Mouse (Mus musculus): ENCODE measurements around the gene Uchl5. TPM values are rescaled to one million over a fixed set of nuclear protein-coding genes. Genes with fewer than 3 reads are reported as not detected.

Gene Uchl5
- total RNA-seq, 2 experiments from 2014 or later, result 42.4 to 64.1 TPM

- ATAC-seq (replicated peaks; ENCODE audit: low FRiP score, poor library complexity, severe bottlenecking), result peak; percentile 70
Measured at GRCm38 (mm10) chr1:143777558-143778218, 616 bp downstream of the Uchl5 start.

- peak; percentile 86 for ATAC-seq (replicated peaks; ENCODE audit: low FRiP score, poor library complexity, severe bottlenecking)
Measured at GRCm38 (mm10) chr1:143788584-143789227, 11.6 kb downstream of the Uchl5 start.

GRCm38 (mm10) chr1:143803537-143803936, 26.5 kb downstream of the Uchl5 start:
- peak; percentile 80 for ATAC-seq (replicated peaks; ENCODE audit: low FRiP score, poor library complexity, severe bottlenecking)

- ATAC-seq (replicated peaks; ENCODE audit: low FRiP score, poor library complexity, severe bottlenecking), result no peak
Measured at GRCm38 (mm10) chr1:143809062-143809461, 32.0 kb downstream of the Uchl5 start.

GRCm38 (mm10) chr1:143813676-143814360, 36.7 kb downstream of the Uchl5 start:
- ATAC-seq (replicated peaks; ENCODE audit: low FRiP score, poor library complexity, severe bottlenecking), result peak; percentile 89

GRCm38 (mm10) chr1:143820096-143820877, 43.2 kb downstream of the Uchl5 start:
- ATAC-seq (replicated peaks; ENCODE audit: low FRiP score, poor library complexity, severe bottlenecking), result no peak

GRCm38 (mm10) chr1:143822677-143823076, 45.6 kb downstream of the Uchl5 start:
- no peak for ATAC-seq (replicated peaks; ENCODE audit: low FRiP score, poor library complexity, severe bottlenecking)

GRCm38 (mm10) chr1:143830713-143831112, 53.6 kb downstream of the Uchl5 start:
- ATAC-seq (replicated peaks; ENCODE audit: low FRiP score, poor library complexity, severe bottlenecking), result no peak

GRCm38 (mm10) chr1:143836363-143837182, 59.5 kb downstream of the Uchl5 start:
- ATAC-seq (replicated peaks; ENCODE audit: low FRiP score, poor library complexity, severe bottlenecking), result no peak

- ATAC-seq (replicated peaks; ENCODE audit: low FRiP score, poor library complexity, severe bottlenecking), result no peak
Measured at GRCm38 (mm10) chr1:143837681-143838080, 60.6 kb downstream of the Uchl5 start.

GRCm38 (mm10) chr1:143838896-143839410, 61.9 kb downstream of the Uchl5 start:
- no peak for ATAC-seq (replicated peaks; ENCODE audit: low FRiP score, poor library complexity, severe bottlenecking)

GRCm38 (mm10) chr1:143852329-143852728, 75.3 kb downstream of the Uchl5 start:
- no peak for ATAC-seq (replicated peaks; ENCODE audit: low FRiP score, poor library complexity, severe bottlenecking)

GRCm38 (mm10) chr1:143852779-143853358, 75.8 kb downstream of the Uchl5 start:
- no peak for ATAC-seq (replicated peaks; ENCODE audit: low FRiP score, poor library complexity, severe bottlenecking)

- ATAC-seq (replicated peaks; ENCODE audit: low FRiP score, poor library complexity, severe bottlenecking), result no peak
Measured at GRCm38 (mm10) chr1:143853691-143854115, 76.6 kb downstream of the Uchl5 start.

- ATAC-seq (replicated peaks; ENCODE audit: low FRiP score, poor library complexity, severe bottlenecking), result no peak
Measured at GRCm38 (mm10) chr1:143855706-143856105, 78.6 kb downstream of the Uchl5 start.
